Mouse (Mus musculus): ENCODE measurements at regions not wholly inside any gene's neighbourhood (a gene's known extent, or its start where the extent isn't known, plus 50 kb on each side); places are given as distances from the start of the nearest gene placed in this dataset.

DNA sequence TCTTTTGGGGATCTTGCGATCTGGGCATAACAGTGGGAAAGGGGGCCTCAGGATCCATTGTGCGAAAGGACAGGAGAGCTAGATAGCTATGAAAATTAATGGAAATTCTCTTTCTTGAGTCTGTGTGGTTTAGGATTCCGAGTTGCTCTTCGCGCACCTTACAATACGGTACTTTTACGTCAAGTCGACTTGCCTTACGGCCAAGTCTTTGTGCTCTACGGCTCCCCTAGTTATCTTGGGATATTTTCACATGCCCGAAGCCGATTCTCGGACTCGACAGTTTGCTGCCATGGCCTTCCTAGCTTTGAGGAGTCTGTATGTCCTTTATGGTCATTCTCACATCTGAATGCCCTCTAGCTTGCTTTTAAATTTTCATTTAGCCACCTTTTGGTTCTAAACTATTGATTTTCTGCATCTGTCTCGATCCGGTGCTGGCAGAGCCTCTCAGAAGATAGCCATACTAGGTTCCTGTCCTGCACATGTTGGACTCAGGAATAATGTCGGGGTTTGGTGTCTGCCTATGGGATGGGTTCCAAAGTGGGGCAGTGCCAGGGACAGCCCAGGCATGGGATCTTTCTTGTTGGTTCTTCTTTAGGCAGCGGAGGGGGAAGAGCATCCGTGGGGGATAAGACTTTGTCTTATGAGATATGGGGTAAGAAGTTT is 109.0 kb upstream of the Olfr1324 start:
- DNase-seq (ENCODE audit: low spot score in 2 of 2) = peak; percentile 59 to 87

DNA sequence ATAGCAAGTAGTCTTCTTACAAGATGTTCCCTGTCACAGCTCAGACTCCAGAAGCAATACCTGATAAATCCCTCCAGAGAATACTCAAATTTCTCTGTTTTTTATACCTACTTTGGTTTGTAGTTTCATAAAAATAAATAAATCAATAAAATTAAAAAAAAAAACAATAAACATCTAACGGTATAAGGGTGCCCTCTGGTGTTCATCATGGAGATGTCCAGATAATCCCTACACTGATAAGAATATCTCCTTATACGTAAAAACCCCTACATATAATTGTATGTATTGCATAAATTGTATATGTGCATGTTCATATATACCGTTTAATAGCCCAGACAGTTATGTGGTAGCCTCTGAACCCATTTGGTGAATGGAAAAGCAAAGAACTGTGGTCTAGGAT is 75.7 kb upstream of the Olfr1324 start:
- DNase-seq (ENCODE audit: low spot score in 2 of 2) = no peak

DNA sequence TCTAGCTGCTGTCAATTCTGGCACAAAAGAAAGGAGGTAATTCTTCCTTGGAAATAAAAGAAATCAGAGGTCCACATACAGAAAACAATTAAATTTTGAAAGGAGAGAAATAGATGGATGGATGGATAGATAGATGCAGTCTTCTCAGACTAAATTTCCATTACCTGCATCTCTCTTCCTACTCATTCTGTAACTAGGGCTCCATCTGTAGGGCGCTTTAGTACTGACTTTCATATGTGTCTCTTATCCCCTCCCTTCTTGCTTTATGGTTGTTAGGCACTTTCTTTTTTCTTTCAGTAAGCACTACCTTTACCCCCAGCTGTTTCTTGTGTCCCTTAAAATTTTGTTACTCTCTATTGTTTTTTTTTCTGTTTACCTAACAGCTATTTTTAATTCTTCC is 72.9 kb upstream of the Olfr1324 start:
- DNase-seq (ENCODE audit: low spot score in 2 of 2) = peak in 1 of 2 experiments; percentile 3

DNA sequence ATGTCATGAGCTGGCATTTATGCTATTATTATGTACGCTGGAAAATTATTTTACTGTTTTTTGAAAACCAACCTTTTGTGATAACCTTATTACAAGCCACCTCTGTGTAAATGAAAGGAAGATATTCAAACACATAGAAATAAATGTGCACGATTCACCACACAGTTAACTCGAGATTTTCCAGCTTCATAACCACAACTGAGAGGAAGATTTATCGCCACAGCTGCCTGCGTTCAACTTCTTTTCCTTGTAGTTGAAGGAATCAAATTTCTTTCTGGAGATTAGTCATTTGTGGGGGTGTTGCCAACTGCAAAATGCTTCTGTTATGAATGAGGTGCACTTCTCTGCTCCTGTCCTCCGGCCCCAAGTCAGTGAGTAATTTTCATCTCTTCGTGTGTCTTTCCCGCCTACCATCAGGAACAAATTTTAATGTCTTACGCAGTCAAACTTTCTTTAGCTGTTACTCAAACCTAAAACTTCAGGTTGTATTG is 62.2 kb upstream of the Olfr1324 start:
- DNase-seq (ENCODE audit: low spot score in 2 of 2) = peak in 1 of 2 experiments; percentile 3

Data from right cerebral cortex, adult 2 months (tissue).